Mouse (Mus musculus) urinary bladder, postnatal 4 days (tissue): ENCODE results near the gene Gorasp1.
A peak's percentile ranks its signal among the peaks of the same experiment; 100 is the strongest.

Experiments
- DNase-seq, 2 experiments: peaks; one replicate each; pipeline ENCODE4 v3.0.0; 2021 to 2022; ENCODE audit warnings: low spot score in 2 of 2

Gene Gorasp1

GRCm38 (mm10) chr9:119972582-119972981 lies 35.2 kb upstream of the Gorasp1 start:
- DNase-seq: no peak

GRCm38 (mm10) chr9:119972166-119972565 lies 34.8 kb upstream of the Gorasp1 start:
- no peak for DNase-seq

GRCm38 (mm10) chr9:119970763-119971656 lies 33.6 kb upstream of the Gorasp1 start:
- no peak for DNase-seq

GRCm38 (mm10) chr9:119970221-119970620 lies 32.9 kb upstream of the Gorasp1 start:
- peak; percentile 57 to 81 for DNase-seq

- DNase-seq: no peak
Observed at GRCm38 (mm10) chr9:119969811-119970210, 32.4 kb upstream of the Gorasp1 start.

GRCm38 (mm10) chr9:119966221-119966910 lies 29.0 kb upstream of the Gorasp1 start:
- no peak for DNase-seq

- DNase-seq: no peak
Observed at GRCm38 (mm10) chr9:119965186-119965585, 27.8 kb upstream of the Gorasp1 start.

GRCm38 (mm10) chr9:119964206-119964605 lies 26.8 kb upstream of the Gorasp1 start:
- no peak for DNase-seq

GRCm38 (mm10) chr9:119962987-119963667 lies 25.8 kb upstream of the Gorasp1 start:
- peak in 1 of 2 experiments; percentile 54 for DNase-seq

- no peak for DNase-seq
Observed at GRCm38 (mm10) chr9:119962216-119962615, 24.9 kb upstream of the Gorasp1 start.

GRCm38 (mm10) chr9:119958835-119959234 lies 21.5 kb upstream of the Gorasp1 start:
- no peak for DNase-seq

- DNase-seq: no peak
Observed at GRCm38 (mm10) chr9:119951388-119951787, 14.0 kb upstream of the Gorasp1 start.

- no peak for DNase-seq
Observed at GRCm38 (mm10) chr9:119950434-119950833, 13.1 kb upstream of the Gorasp1 start.

- DNase-seq: no peak
Observed at GRCm38 (mm10) chr9:119948804-119949203, 11.4 kb upstream of the Gorasp1 start.

- DNase-seq: no peak
Observed at GRCm38 (mm10) chr9:119945173-119945900, 8.0 kb upstream of the Gorasp1 start.

GRCm38 (mm10) chr9:119943326-119943725 lies 6.0 kb upstream of the Gorasp1 start:
- no peak for DNase-seq

GRCm38 (mm10) chr9:119941861-119942260 lies 4.5 kb upstream of the Gorasp1 start:
- no peak for DNase-seq

- no peak for DNase-seq
Observed at GRCm38 (mm10) chr9:119941407-119941806, 4.0 kb upstream of the Gorasp1 start.

- no peak for DNase-seq
Observed at GRCm38 (mm10) chr9:119939646-119940045, 2.3 kb upstream of the Gorasp1 start.

- DNase-seq: no peak
Observed at GRCm38 (mm10) chr9:119938496-119938895, 1.1 kb upstream of the Gorasp1 start.

GRCm38 (mm10) chr9:119933675-119934074 lies 3.7 kb downstream of the Gorasp1 start:
- no peak for DNase-seq

GRCm38 (mm10) chr9:119932358-119932757 lies 5.0 kb downstream of the Gorasp1 start:
- DNase-seq: no peak
